Mouse (Mus musculus) kidney, adult 2 months (tissue): ENCODE measurements around the gene Tent4b. TPM values are rescaled to one million over a fixed set of nuclear protein-coding genes. Genes with fewer than 3 reads are reported as not detected.

Source experiments
- DNase-seq: peaks from one replicate; pipeline ENCODE4 v3.0.0; 2021
- H3K27ac ChIP-seq: fragments of 200-500 bp; 2 replicates; pipeline ENCODE4 v1.5.1; 2012; ENCODE audit warnings: low read depth, low read length, control low read depth, inconsistent platforms; ENCODE audit not compliant: insufficient read depth
- H3K27me3 ChIP-seq: fragments of 200-500 bp; replicated peaks from 2 replicates; pipeline ENCODE4 v1.6.1; 2012; ENCODE audit warnings: mild to moderate bottlenecking, moderate library complexity, low read length, inconsistent platforms; ENCODE audit not compliant: control insufficient read depth, insufficient read depth
- H3K36me3 ChIP-seq: fragments of 200-500 bp; 2 replicates; pipeline ENCODE4 v1.6.1; 2012; ENCODE audit warnings: mild to moderate bottlenecking, moderate library complexity, low read length, inconsistent platforms; ENCODE audit not compliant: control insufficient read depth, insufficient read depth
- H3K4me1 ChIP-seq: fragments of 200-500 bp; 2 replicates; pipeline ENCODE4 v1.6.1; 2011; ENCODE audit warnings: low read length; ENCODE audit not compliant: control insufficient read depth, insufficient read depth
- H3K4me3 ChIP-seq: fragments of 200-500 bp; 2 replicates; pipeline ENCODE4 v1.5.1; 2011; ENCODE audit warnings: mild to moderate bottlenecking, low read depth, low read length, control low read depth; ENCODE audit not compliant: insufficient read depth
- CTCF ChIP-seq: fragments of 200-500 bp; conservative IDR thresholded peaks from 2 replicates; pipeline ENCODE4 v1.5.1; 2011; ENCODE audit warnings: low read depth, mild to moderate bottlenecking, control low read depth, low read length, moderate library complexity, mixed read lengths; ENCODE audit not compliant: insufficient read depth, insufficient read length
- POLR2A ChIP-seq: fragments of 200-500 bp; IDR thresholded peaks from one replicate; pipeline ENCODE4 v1.6.1; 2011; ENCODE audit warnings: low read depth, low read length, control low read depth
- WGBS: fragments of 180-500 bp; shearing (Covaris S2); methylation state at CpG from one replicate; pipeline ENCODE4 v1.1.7; 2018; 5-methylcytosine and 5-hydroxymethylcytosine counted together
- polyA plus RNA-seq: library from polyadenylated mRNA; depleted of rRNA; stranded (reverse); fragments of >200 nt; gene quantifications from 2 replicates; pipeline ENCODE4 v1.2.3, GENCODE M21; 2012

Tent4b gene
- polyA plus RNA-seq, 1 experiment = 28.8 TPM

- no peaks in the 10 kb centered on the region for H3K27me3 ChIP-seq
- WGBS = 100% methylated on average over 1 of the region's 1 CpGs
- no peaks in the 10 kb centered on the region for H3K4me1 ChIP-seq
- DNase-seq = no peak
- H3K4me3 ChIP-seq = no peak overlapping the region
- no peak for TF ChIP-seq CTCF
- no peak for TF ChIP-seq POLR2A
- H3K36me3 ChIP-seq = no peaks in the 10 kb centered on the region
- no peak overlapping the region for H3K27ac ChIP-seq
Observed at GRCm38 (mm10) chr8:88184914-88185313, 14.1 kb upstream of the Tent4b start.

- TF ChIP-seq CTCF (no peak), POLR2A (no peak)
- Histone ChIP-seq H3K36me3 (no peaks in the 10 kb centered on the region), H3K4me1 (no peaks in the 10 kb centered on the region), H3K27me3 (no peaks in the 10 kb centered on the region), H3K27ac (no peak overlapping the region), H3K4me3 (no peak overlapping the region)
- DNase-seq = no peak
- 89% methylated on average over 6 of the region's 6 CpGs for WGBS
Observed at GRCm38 (mm10) chr8:88185716-88186115, 13.3 kb upstream of the Tent4b start.

- peak overlapping the region; percentile 72 for H3K27ac ChIP-seq
- DNase-seq = peak; percentile 71
Observed at GRCm38 (mm10) chr8:88197328-88197727, 1.7 kb upstream of the Tent4b start.

GRCm38 (mm10) chr8:88198551-88198944 is 465 bp upstream of the Tent4b start:
- Histone ChIP-seq H3K36me3 (no peaks in the 10 kb centered on the region), H3K27me3 (no peaks in the 10 kb centered on the region), H3K27ac (peak overlapping the region; percentile 88), H3K4me1 (peaks cover 23% of the 10 kb centered on the region), H3K4me3 (peak overlapping the region; percentile 87)
- WGBS = 1% methylated on average over 10 of the region's 10 CpGs
- TF ChIP-seq POLR2A (no peak), CTCF (no peak)
- DNase-seq = no peak

More at GRCm38 (mm10) chr8:88197328-88197727, 1.7 kb upstream of the Tent4b start:
- 43% methylated on average over 3 of the region's 3 CpGs for WGBS
- TF ChIP-seq POLR2A = no peak
- TF ChIP-seq CTCF = no peak
- H3K4me3 ChIP-seq = no peak overlapping the region
- no peaks in the 10 kb centered on the region for H3K27me3 ChIP-seq
- H3K36me3 ChIP-seq = no peaks in the 10 kb centered on the region
- peaks cover 20% of the 10 kb centered on the region for H3K4me1 ChIP-seq

- peaks cover 34% of the 10 kb centered on the region for H3K4me1 ChIP-seq
- TF ChIP-seq POLR2A (no peak), CTCF (no peak)
- 2% methylated on average over 106 of the region's 117 CpGs for WGBS
- H3K4me3 ChIP-seq = peak overlapping the region; percentile 92
- peak overlapping the region; percentile 74 for H3K27ac ChIP-seq
- H3K36me3 ChIP-seq = no peaks in the 10 kb centered on the region
- peak; percentile 37 for DNase-seq
- no peaks in the 10 kb centered on the region for H3K27me3 ChIP-seq
Observed at GRCm38 (mm10) chr8:88199700-88200601, 938 bp downstream of the Tent4b start.

GRCm38 (mm10) chr8:88200724-88201495 is 1.9 kb downstream of the Tent4b start:
- DNase-seq = no peak
- 5% methylated on average over 10 of the region's 10 CpGs for WGBS

More at GRCm38 (mm10) chr8:88200724-88201495, 1.9 kb downstream of the Tent4b start:
- Histone ChIP-seq H3K27ac (peak overlapping the region; percentile 2), H3K4me3 (peak overlapping the region; percentile 92), H3K27me3 (no peaks in the 10 kb centered on the region), H3K36me3 (no peaks in the 10 kb centered on the region), H3K4me1 (peaks cover 35% of the 10 kb centered on the region)
- TF ChIP-seq CTCF (no peak), POLR2A (no peak)
